Mouse (Mus musculus) liver, adult 2 months (tissue): Measurements from ENCODE around the gene Elobl.

Experiments
- CTCF ChIP-seq: fragments of 200-500 bp; IDR thresholded peaks from 2 replicates; pipeline ENCODE4 v1.5.1; 2011; ENCODE audit warnings: low read depth, low read length, control low read depth
- POLR2A ChIP-seq: fragments of 200-500 bp; IDR thresholded peaks from 2 replicates; pipeline ENCODE4 v1.6.1; 2011; ENCODE audit warnings: low read length, control low read depth; ENCODE audit not compliant: insufficient read depth; ENCODE audit errors: extremely low read depth

GRCm38 (mm10) chr11:88994492-88994891 lies 27.8 kb upstream of the Elobl start:
- TF ChIP-seq CTCF (no peak), POLR2A (no peak)
